ENCODE assay signal across 9 mouse cellular contexts in genomic region chr8:17664371-17665141, GRCm38 (mm10).
DNase-seq lines count a peak whose midpoint lies in the region; ATAC-seq and TF ChIP-seq lines count a peak whose summit lies in the region.
"Had no signal": no experiment of that assay in that cellular context is flagged by ENCODE, and none has a peak within 500 bp of the region (broad histone marks: within the 10 kb centered on the region; RNA-seq: fewer than 3 reads in every experiment).

No protein-coding gene starts in this region.

- no peak overlapping the region for H3K9ac ChIP-seq in liver, postnatal 0 days (replicated peaks)
- H3K9ac ChIP-seq in liver, embryonic 11.5 days (ENCODE audit: low read depth, low read length), result no peak overlapping the region
- H3K9ac ChIP-seq in forebrain, embryonic 16.5 days (replicated peaks; ENCODE audit: low read depth, low read length), result no peak overlapping the region
- no peak overlapping the region for H3K9ac ChIP-seq in neural tube, embryonic 12.5 days
- H3K9ac ChIP-seq: heart, embryonic 15.5 days had no signal

- no peak for DNase-seq in liver, postnatal 0 days
- no peak for DNase-seq in liver, embryonic 11.5 days (ENCODE audit: low spot score)
- DNase-seq in layer of hippocampus, postnatal 14 days (ENCODE audit: low spot score in 2 of 2), result peak; percentile 73 to 91
- no peak for DNase-seq in T-cell, adult 2 months (ENCODE audit: low spot score)
- no peak for DNase-seq in gastrocnemius, adult 8-10 months (ENCODE audit: low spot score in 2 of 2)
- DNase-seq in kidney, postnatal 14 days, result no peak

- no peak overlapping the region for H3K4me3 ChIP-seq in liver, postnatal 0 days (ENCODE audit: low read depth, low read length)
- no peak overlapping the region for H3K4me3 ChIP-seq in liver, embryonic 11.5 days (ENCODE audit: low read depth, low read length)
- no peak overlapping the region for H3K4me3 ChIP-seq in forebrain, embryonic 16.5 days (replicated peaks; ENCODE audit: low read length)
- no peak overlapping the region for H3K4me3 ChIP-seq in neural tube, embryonic 12.5 days
- H3K4me3 ChIP-seq: heart, embryonic 15.5 days had no signal

- H3K27ac ChIP-seq in liver, postnatal 0 days (ENCODE audit: low read depth), result no peak overlapping the region
- no peak overlapping the region for H3K27ac ChIP-seq in liver, embryonic 11.5 days (ENCODE audit: low read depth, low read length)
- H3K27ac ChIP-seq in forebrain, embryonic 16.5 days (ENCODE audit: low read length), result peak overlapping the region; percentile 68
- H3K27ac ChIP-seq in neural tube, embryonic 12.5 days, result peak overlapping the region; percentile 42; the same call in 1 of the 2 replicates
- H3K27ac ChIP-seq: heart, embryonic 15.5 days had no signal

- 57% methylated on average over 6 of the region's 6 CpGs for WGBS in liver, postnatal 0 days (ENCODE audit: insufficient replicate concordance)
- WGBS in liver, embryonic 11.5 days, result 70% methylated on average over 6 of the region's 6 CpGs
- 27% methylated on average over 6 of the region's 6 CpGs for WGBS in forebrain, embryonic 16.5 days
- WGBS in neural tube, embryonic 12.5 days, result 25% methylated on average over 6 of the region's 6 CpGs

- H3K9me3 ChIP-seq in liver, postnatal 0 days (ENCODE audit: low read length), result no peaks in the 10 kb centered on the region
- no peaks in the 10 kb centered on the region for H3K9me3 ChIP-seq in liver, embryonic 11.5 days (ENCODE audit: control insufficient read depth, low read length)
- no peaks in the 10 kb centered on the region for H3K9me3 ChIP-seq in forebrain, embryonic 16.5 days (ENCODE audit: control insufficient read depth, low read length)
- no peaks in the 10 kb centered on the region for H3K9me3 ChIP-seq in neural tube, embryonic 12.5 days
- H3K9me3 ChIP-seq: heart, embryonic 15.5 days had no signal

- H3K36me3 ChIP-seq in liver, postnatal 0 days (replicated peaks; ENCODE audit: insufficient read depth, low read length), result no peaks in the 10 kb centered on the region
- no peaks in the 10 kb centered on the region for H3K36me3 ChIP-seq in liver, embryonic 11.5 days (ENCODE audit: control insufficient read depth, insufficient read depth, low read length)
- no peaks in the 10 kb centered on the region for H3K36me3 ChIP-seq in forebrain, embryonic 16.5 days (ENCODE audit: control insufficient read depth, insufficient read depth)
- no peaks in the 10 kb centered on the region for H3K36me3 ChIP-seq in neural tube, embryonic 12.5 days
- H3K36me3 ChIP-seq: heart, embryonic 15.5 days had no signal

- no peaks in the 10 kb centered on the region for H3K4me1 ChIP-seq in liver, postnatal 0 days (ENCODE audit: insufficient read depth)
- no peaks in the 10 kb centered on the region for H3K4me1 ChIP-seq in liver, embryonic 11.5 days (replicated peaks; ENCODE audit: control insufficient read depth, insufficient read depth, low read length)
- peaks cover 9% of the 10 kb centered on the region for H3K4me1 ChIP-seq in forebrain, embryonic 16.5 days (replicated peaks; ENCODE audit: control insufficient read depth, insufficient read depth, low read length)
- no peaks in the 10 kb centered on the region for H3K4me1 ChIP-seq in neural tube, embryonic 12.5 days
- H3K4me1 ChIP-seq: heart, embryonic 15.5 days had no signal

- no peak for TF ChIP-seq EP300 in liver, postnatal 0 days (IDR thresholded peaks at IDR 0.05; ENCODE audit: low read depth)

- no peaks in the 10 kb centered on the region for H3K27me3 ChIP-seq in liver, postnatal 0 days (ENCODE audit: insufficient read depth, low read length)
- no peaks in the 10 kb centered on the region for H3K27me3 ChIP-seq in liver, embryonic 11.5 days (replicated peaks; ENCODE audit: control insufficient read depth, insufficient read depth, low read length)
- H3K27me3 ChIP-seq in forebrain, embryonic 16.5 days (replicated peaks; ENCODE audit: control insufficient read depth, insufficient read depth, low read length), result no peaks in the 10 kb centered on the region
- H3K27me3 ChIP-seq in neural tube, embryonic 12.5 days (replicated peaks), result no peaks in the 10 kb centered on the region
- H3K27me3 ChIP-seq: heart, embryonic 15.5 days had no signal

- H3K4me2 ChIP-seq in liver, postnatal 0 days (ENCODE audit: low read depth, low read length), result no peak overlapping the region
- H3K4me2 ChIP-seq in liver, embryonic 11.5 days, result no peak overlapping the region
- H3K4me2 ChIP-seq in forebrain, embryonic 16.5 days (ENCODE audit: low read length), result peak overlapping the region; percentile 3; the same call in 1 of the 2 replicates
- no peak overlapping the region for H3K4me2 ChIP-seq in neural tube, embryonic 12.5 days (replicated peaks)
- H3K4me2 ChIP-seq: heart, embryonic 15.5 days had no signal

- peak; percentile 33 for TF ChIP-seq CTCF in liver, postnatal 0 days (IDR thresholded peaks at IDR 0.05; ENCODE audit: low read depth)

- ATAC-seq in liver, postnatal 0 days, result no peak
- no peak for ATAC-seq in liver, embryonic 11.5 days (replicated peaks; ENCODE audit: low FRiP score)
- ATAC-seq in forebrain, embryonic 16.5 days, result peak; percentile 97
- ATAC-seq in neural tube, embryonic 12.5 days (ENCODE audit: low FRiP score, low read depth), result peak; percentile 94

Comparison
In these comparisons a context has a peak if more than half of its experiments do, and no peak if none do; other contexts are left out.
1. ATAC-seq: peak in forebrain, embryonic 16.5 days (single experiment) and neural tube, embryonic 12.5 days (single experiment); none in liver, postnatal 0 days (single experiment) and liver, embryonic 11.5 days (single experiment).
2. DNase-seq: peak in layer of hippocampus, postnatal 14 days (2 of 2); none in liver, postnatal 0 days (single experiment), liver, embryonic 11.5 days (single experiment), T-cell, adult 2 months (single experiment), gastrocnemius, adult 8-10 months (0 of 2) and kidney, postnatal 14 days (single experiment).
3. H3K27ac ChIP-seq: peak in forebrain, embryonic 16.5 days (single experiment) and neural tube, embryonic 12.5 days (single experiment); none in liver, postnatal 0 days (single experiment) and liver, embryonic 11.5 days (single experiment).